Mouse (Mus musculus): ENCODE data around the gene Cnn2.

DNA sequence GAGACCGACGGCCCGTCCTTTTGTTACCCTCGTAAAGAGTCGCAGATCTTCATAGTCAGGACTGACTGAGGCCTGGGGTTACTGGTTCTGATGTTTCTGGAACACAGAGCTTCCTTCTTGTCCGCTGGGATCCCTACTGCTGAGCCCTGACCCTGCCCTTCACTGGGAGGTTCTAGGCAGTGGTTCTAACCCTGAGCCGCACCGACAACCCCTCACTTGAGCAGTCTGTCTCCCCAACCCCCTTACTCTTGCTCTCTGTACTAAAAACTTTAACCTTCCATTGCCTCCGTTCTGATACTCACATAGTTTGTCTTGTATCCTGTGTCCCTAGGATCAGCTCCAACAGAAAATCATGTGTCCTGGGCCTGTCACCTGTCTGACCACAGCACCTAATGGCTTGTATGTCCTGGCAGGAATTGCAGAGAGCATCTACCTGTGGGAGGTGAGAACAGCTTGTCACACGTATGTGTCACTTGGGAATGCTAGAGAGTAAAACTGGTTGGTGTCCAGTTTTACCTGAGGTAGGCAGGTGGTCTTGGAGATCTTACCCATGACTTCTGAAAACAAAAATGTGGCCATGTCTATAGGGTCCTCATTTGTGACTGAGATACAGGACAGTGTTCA, 27.6 kb upstream of the Cnn2 start:
- no peak for TF ChIP-seq GATA1 (IDR thresholded peaks at IDR 0.05; ENCODE audit: borderline replicate concordance, low read length)
- no peak for TF ChIP-seq FLI1 (IDR thresholded peaks at IDR 0.05; ENCODE audit: low read length)

Data from megakaryocyte, embryonic 14.5 days (primary cell).